ENCODE assay signal across 8 mouse cellular contexts in genomic region chr8:69822386-69823191, GRCm38 (mm10). TPM values are rescaled to one million over a fixed set of nuclear protein-coding genes. Genes with fewer than 3 reads are reported as not detected.
DNase-seq lines count a peak whose midpoint lies in the region; ATAC-seq and TF ChIP-seq lines count a peak whose summit lies in the region.

Lpar2 (plus strand) TSS chr8:69822429.

- peaks cover 3 to 5% of the 10 kb centered on the region in 2 experiments; a peak in 1 of 4 replicates for H3K4me1 ChIP-seq in heart, embryonic 14.5 days (ENCODE audit: control insufficient read depth in 2 of 2, insufficient read depth in 2 of 2, low read length in 2 of 2)
- H3K4me1 ChIP-seq in spleen, adult 2 months (ENCODE audit: control insufficient read depth, insufficient read depth, insufficient read length) = peaks cover 15% of the 10 kb centered on the region

- peak; percentile 47 for ATAC-seq in heart, embryonic 14.5 days (ENCODE audit: insufficient number of reproducible peaks, insufficient read depth, low FRiP score, low read depth)

- peak; percentile 42; the same call in 1 of the 2 replicates for TF ChIP-seq POLR2A in brain, embryonic 14.5 days (IDR thresholded peaks at IDR 0.05; ENCODE audit: borderline replicate concordance, extremely low read depth, insufficient read depth, insufficient read length, poor library complexity, severe bottlenecking)
- TF ChIP-seq POLR2A in spleen, adult 2 months (IDR thresholded peaks at IDR 0.05; ENCODE audit: low read depth, low read length) = peak; percentile 36; the same call in 1 of the 2 replicates

- TF ChIP-seq CTCF in brain, embryonic 14.5 days (IDR thresholded peaks at IDR 0.05; ENCODE audit: borderline replicate concordance, extremely low read depth, insufficient read depth, insufficient read length) = no peak; the same call in 1 of the 2 replicates
- TF ChIP-seq CTCF in spleen, adult 2 months (IDR thresholded peaks at IDR 0.05; ENCODE audit: extremely low read depth, insufficient read depth, insufficient read length, insufficient replicate concordance) = no peak

- H3K27me3 ChIP-seq in heart, embryonic 14.5 days (ENCODE audit: control insufficient read depth, insufficient read depth, low read length) = no peaks in the 10 kb centered on the region
- H3K27me3 ChIP-seq in spleen, adult 2 months (ENCODE audit: control insufficient read depth, insufficient read depth, low read length) = no peaks in the 10 kb centered on the region

- H3K9ac ChIP-seq in heart, embryonic 14.5 days (ENCODE audit: low read length) = peak within 1 kb of the TSS; percentile 74

- WGBS in heart, embryonic 14.5 days = 5% methylated on average over 32 of the region's 35 CpGs
- WGBS in macrophage (ENCODE audit: missing documents) = 15% methylated on average over 28 of the region's 35 CpGs
- WGBS in spleen, adult 2 months = 4% methylated on average over 27 of the region's 35 CpGs

- peak within 1 kb of the TSS; percentile 87 for H3K4me2 ChIP-seq in heart, embryonic 14.5 days (ENCODE audit: low read length)

- H3K79me2 ChIP-seq in macrophage (ENCODE audit: inconsistent target) = no peaks in the 10 kb centered on the region

- peak; percentile 35 for DNase-seq in right cerebral cortex, postnatal 25 days
- DNase-seq in right cerebral cortex, adult 2 months (ENCODE audit: low spot score in 2 of 2) = no peak
- peak; percentile 91 for DNase-seq in brain, embryonic 14.5 days (ENCODE audit: low read depth)
- DNase-seq in kidney, postnatal 10 days = peak; percentile 88
- DNase-seq in spleen, adult 2 months (ENCODE audit: low read depth in 1 of 2, low spot score in 2 of 2) = peak; percentile 45 to 78
- DNase-seq in layer of hippocampus, adult 11-12 months (ENCODE audit: low spot score) = no peak

- H3K9me3 ChIP-seq in heart, embryonic 14.5 days (ENCODE audit: control insufficient read depth, low read length) = no peaks in the 10 kb centered on the region

- H3K36me3 ChIP-seq in heart, embryonic 14.5 days (ENCODE audit: control insufficient read depth, insufficient read depth, low read length) = peaks cover 12% of the 10 kb centered on the region
- peaks cover 33% of the 10 kb centered on the region for H3K36me3 ChIP-seq in macrophage (ENCODE audit: inconsistent target)
- peaks cover 14% of the 10 kb centered on the region for H3K36me3 ChIP-seq in spleen, adult 2 months (ENCODE audit: control insufficient read depth, insufficient read depth, low read length)

- peak within 1 kb of the TSS; percentile 15 to 37; a peak in 2 of 4 replicates for H3K27ac ChIP-seq in heart, embryonic 14.5 days (replicated peaks in 1 of 2; ENCODE audit: control insufficient read depth in 1 of 2, insufficient read depth in 1 of 2, low read depth in 2 of 2, low read length in 2 of 2)
- H3K27ac ChIP-seq in macrophage = no peak within 1 kb of the TSS
- H3K27ac ChIP-seq in spleen, adult 2 months (ENCODE audit: insufficient read depth, low read length) = peak within 1 kb of the TSS; percentile 66

- peak within 1 kb of the TSS; percentile 55 to 61 for H3K4me3 ChIP-seq in heart, embryonic 14.5 days (ENCODE audit: control insufficient read depth in 1 of 2, insufficient read depth in 1 of 2, low read depth in 1 of 2, low read length in 2 of 2)
- peak within 1 kb of the TSS; percentile 12; the same call in 1 of the 2 replicates for H3K4me3 ChIP-seq in macrophage (ENCODE audit: inconsistent target)
- peak within 1 kb of the TSS; percentile 92 for H3K4me3 ChIP-seq in spleen, adult 2 months (ENCODE audit: extremely low read depth, insufficient read depth, insufficient read length)

RNA-seq across cellular contexts. Expression of gene Lpar2, which starts in this region (rescaled TPM):
- polyA plus RNA-seq in brain, embryonic 14.5 days (2012; rRNA removed) = 7.2 and 8.0 TPM in 2 replicates
- 0.19 and 0.24 TPM in 2 replicates for polyA plus RNA-seq in heart, embryonic 14.5 days (2014; fragmentation: Nextera tagmentation; extraction: Ambion mirVana)
- 1 to 10 TPM; 1.2 to 6.2 (median 4.3) TPM for total RNA-seq in macrophage (2018; cell fraction: chromatin; rRNA removed)
- under 1 TPM; 0.08 to 0.55 (median 0.28) TPM for total RNA-seq in macrophage (2018; cell fraction: cytosol; rRNA removed)
- 1 to 10 TPM; 1.8 to 8.1 (median 3.6) TPM for total RNA-seq in macrophage (2018; cell fraction: nucleus; rRNA removed)
- polyA plus RNA-seq in macrophage (2018) = 0.36 to 0.38 TPM (median 0.37 TPM) in 3 replicates
- 6.6 and 8.9 TPM in 2 replicates for polyA plus RNA-seq in spleen, adult 2 months (2012; rRNA removed)

Comparison
In these comparisons a context has a peak if more than half of its experiments do, and no peak if none do; other contexts are left out.
1. DNase-seq: peak in right cerebral cortex, postnatal 25 days (single experiment), brain, embryonic 14.5 days (single experiment), kidney, postnatal 10 days (single experiment) and spleen, adult 2 months (2 of 2); none in right cerebral cortex, adult 2 months (0 of 2) and layer of hippocampus, adult 11-12 months (single experiment).
2. Peak in ATAC-seq, H3K4me3 ChIP-seq, H3K27ac ChIP-seq, H3K9ac ChIP-seq and H3K4me2 ChIP-seq in heart, embryonic 14.5 days; RNA of the gene not detected or under 1 TPM.
3. H3K4me3 ChIP-seq: peak in every context shown above with its lines; median percentile 92 in spleen, adult 2 months; 58 in heart, embryonic 14.5 days; 12 in macrophage.